Mouse (Mus musculus) limb, embryonic 11.5 days (tissue): ENCODE results near the gene Golga4. TPM values are rescaled to one million over a fixed set of nuclear protein-coding genes. Genes with fewer than 3 reads are reported as not detected.

Experiments used
- ATAC-seq: fragments of 200-750 bp; cut with Nextera tagmentation; 2 replicates; pipeline ENCODE4 v1.8.0; 2017; ENCODE audit warnings: low read depth; ENCODE audit not compliant: insufficient number of reproducible peaks, low FRiP score, low TSS enrichment
- DNase-seq: peaks from one replicate; pipeline ENCODE4 v3.0.0-alpha.2; 2015; ENCODE audit warnings: low spot score
- H3K27ac ChIP-seq: fragments of 300-500 bp; sonication (generic); replicated peaks from 2 replicates; pipeline ENCODE4 v1.5.1; 2014; ENCODE audit warnings: low read depth, mild to moderate bottlenecking, low read length
- H3K27me3 ChIP-seq: fragments of 300-500 bp; sonication (generic); 2 replicates; pipeline ENCODE4 v1.6.1; 2014; ENCODE audit warnings: mild to moderate bottlenecking, low read length, mixed read lengths; ENCODE audit not compliant: control insufficient read depth, insufficient read depth
- H3K36me3 ChIP-seq: fragments of 300-500 bp; sonication (generic); 2 replicates; pipeline ENCODE4 v1.6.1; 2014; ENCODE audit warnings: mild to moderate bottlenecking, low read length, moderate library complexity, mixed read lengths; ENCODE audit not compliant: control insufficient read depth, insufficient read depth
- H3K4me1 ChIP-seq: fragments of 300-500 bp; sonication (generic); 2 replicates; pipeline ENCODE4 v1.6.1; 2014; ENCODE audit warnings: low read length, mixed read lengths; ENCODE audit not compliant: control insufficient read depth, insufficient read depth
- H3K4me2 ChIP-seq: fragments of 300-500 bp; sonication (generic); 2 replicates; pipeline ENCODE4 v1.6.1; 2014; ENCODE audit warnings: low read depth, mild to moderate bottlenecking, moderate library complexity; ENCODE audit not compliant: severe bottlenecking
- H3K4me3 ChIP-seq: fragments of 300-500 bp; sonication (generic); 2 replicates; pipeline ENCODE4 v1.5.1; 2014; ENCODE audit warnings: low read depth, low read length
- H3K9ac ChIP-seq: fragments of 300-500 bp; sonication (generic); 2 replicates; pipeline ENCODE4 v1.6.1; 2014; ENCODE audit warnings: mild to moderate bottlenecking, low read length
- H3K9me3 ChIP-seq: fragments of 300-500 bp; sonication (generic); 2 replicates; pipeline ENCODE4 v1.6.1; 2016; ENCODE audit warnings: low read length; ENCODE audit not compliant: control insufficient read depth
- WGBS: fragments of 180-500 bp; shearing (Covaris S2); extraction: QIAGEN DNeasy Blood & Tissue Kit; methylation state at CpG from one replicate; pipeline ENCODE4 v1.1.7; 2014; 5-methylcytosine and 5-hydroxymethylcytosine counted together
- polyA plus RNA-seq: library from polyadenylated mRNA; unstranded; fragments of >200 nt; fragmentation: Nextera tagmentation; extraction: Ambion mirVana; gene quantifications from 2 replicates; pipeline ENCODE4 v1.2.1, GENCODE M21; 2014

Gene Golga4
- polyA plus RNA-seq, 1 experiment from 2014 or later, result 49.5 TPM

DNA sequence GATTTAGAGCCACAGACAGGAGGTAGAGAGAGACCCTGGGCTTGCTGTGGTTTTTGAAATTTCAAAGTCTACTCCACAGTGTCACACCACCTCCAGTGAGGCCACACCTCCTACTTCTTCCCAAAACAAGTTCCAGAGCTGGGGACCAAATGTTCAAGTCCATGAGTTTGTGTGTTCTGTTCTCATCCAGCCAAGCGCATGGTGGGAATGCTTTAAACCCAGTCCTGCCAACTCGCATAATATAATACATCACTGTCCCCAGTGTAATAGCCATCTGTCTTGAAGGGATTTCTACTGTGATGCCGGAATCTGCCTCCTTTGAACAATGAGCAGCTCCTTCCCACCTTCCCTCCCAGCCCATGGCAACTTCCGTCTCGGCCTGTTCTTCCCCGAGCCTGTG lies 63.3 kb downstream of the Golga4 start:
- H3K4me3 ChIP-seq, result no peak overlapping the region
- WGBS, result 94% methylated on average over 6 of the region's 6 CpGs
- H3K27ac ChIP-seq, result no peak overlapping the region
- DNase-seq, result no peak
- H3K36me3 ChIP-seq, result peaks cover 4% of the 10 kb centered on the region; the same call in 1 of the 2 replicates
- H3K4me2 ChIP-seq, result no peak overlapping the region
- H3K27me3 ChIP-seq, result no peaks in the 10 kb centered on the region
- H3K4me1 ChIP-seq, result no peaks in the 10 kb centered on the region
- no peak overlapping the region for H3K9ac ChIP-seq
- no peaks in the 10 kb centered on the region for H3K9me3 ChIP-seq
- ATAC-seq, result no peak

GRCm38 (mm10) chr9:118570865-118571264 lies 64.8 kb downstream of the Golga4 start:
- Histone ChIP-seq H3K9me3 (no peaks in the 10 kb centered on the region), H3K4me1 (no peaks in the 10 kb centered on the region), H3K27ac (no peak overlapping the region), H3K4me2 (no peak overlapping the region), H3K4me3 (no peak overlapping the region), H3K9ac (no peak overlapping the region), H3K36me3 (peaks cover 6% of the 10 kb centered on the region), H3K27me3 (no peaks in the 10 kb centered on the region)
- 74% methylated on average over 4 of the region's 4 CpGs for WGBS
- no peak for DNase-seq
- ATAC-seq, result no peak

DNA sequence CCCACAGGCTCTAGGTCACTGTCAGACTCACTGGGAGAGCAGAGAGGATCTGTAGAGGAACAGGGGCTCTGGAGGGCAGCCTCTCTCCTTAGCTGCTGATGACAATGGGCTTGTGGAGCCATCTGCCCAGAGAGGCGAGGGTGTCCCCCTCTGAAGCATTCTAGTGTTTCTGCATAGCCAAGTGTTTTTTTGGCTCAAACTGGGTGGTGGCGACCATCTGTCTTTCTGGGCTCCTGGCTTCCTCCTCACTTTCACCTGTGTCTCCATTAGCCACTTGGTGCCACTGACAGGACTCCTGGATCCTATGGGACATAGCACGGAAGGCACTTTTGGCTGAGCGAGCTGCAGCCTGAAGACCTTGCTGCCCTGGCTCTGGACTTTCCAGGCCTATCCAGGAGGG lies 65.6 kb downstream of the Golga4 start:
- Histone ChIP-seq H3K9me3 (no peaks in the 10 kb centered on the region), H3K4me2 (no peak overlapping the region), H3K36me3 (peaks cover 6% of the 10 kb centered on the region), H3K4me3 (no peak overlapping the region), H3K27ac (no peak overlapping the region), H3K9ac (no peak overlapping the region), H3K4me1 (no peaks in the 10 kb centered on the region), H3K27me3 (no peaks in the 10 kb centered on the region)
- 88% methylated on average over 4 of the region's 4 CpGs for WGBS
- no peak for DNase-seq
- ATAC-seq, result no peak

GRCm38 (mm10) chr9:118574911-118575310 lies 68.8 kb downstream of the Golga4 start:
- DNase-seq (no peak), ATAC-seq (no peak)
- H3K27me3 ChIP-seq, result no peaks in the 10 kb centered on the region
- no peak overlapping the region for H3K4me2 ChIP-seq
- H3K9me3 ChIP-seq, result no peaks in the 10 kb centered on the region
- no peak overlapping the region for H3K9ac ChIP-seq
- 94% methylated on average over 5 of the region's 5 CpGs for WGBS
- H3K4me1 ChIP-seq, result no peaks in the 10 kb centered on the region
- H3K27ac ChIP-seq, result no peak overlapping the region
- peaks cover 6% of the 10 kb centered on the region for H3K36me3 ChIP-seq
- H3K4me3 ChIP-seq, result no peak overlapping the region

- DNase-seq, result no peak
- WGBS, result 77% methylated on average over 6 of the region's 6 CpGs
These were observed 74.3 kb downstream of the Golga4 start for GRCm38 (mm10) chr9:118580371-118580770.

GRCm38 (mm10) chr9:118582757-118583156 lies 76.7 kb downstream of the Golga4 start:
- Histone ChIP-seq H3K4me3 (no peak overlapping the region), H3K27me3 (no peaks in the 10 kb centered on the region), H3K9ac (no peak overlapping the region), H3K4me1 (no peaks in the 10 kb centered on the region), H3K36me3 (peaks cover 3% of the 10 kb centered on the region; the same call in 1 of the 2 replicates), H3K9me3 (no peaks in the 10 kb centered on the region), H3K27ac (no peak overlapping the region), H3K4me2 (no peak overlapping the region)
- DNase-seq (no peak), ATAC-seq (no peak)
- WGBS, result 83% methylated on average over 6 of the region's 6 CpGs

More at GRCm38 (mm10) chr9:118580371-118580770, 74.3 kb downstream of the Golga4 start:
- Histone ChIP-seq H3K9me3 (no peaks in the 10 kb centered on the region), H3K27me3 (no peaks in the 10 kb centered on the region), H3K4me1 (no peaks in the 10 kb centered on the region), H3K36me3 (peaks cover 3% of the 10 kb centered on the region; the same call in 1 of the 2 replicates), H3K4me3 (no peak overlapping the region), H3K9ac (no peak overlapping the region), H3K27ac (no peak overlapping the region), H3K4me2 (no peak overlapping the region)
- no peak for ATAC-seq

DNA sequence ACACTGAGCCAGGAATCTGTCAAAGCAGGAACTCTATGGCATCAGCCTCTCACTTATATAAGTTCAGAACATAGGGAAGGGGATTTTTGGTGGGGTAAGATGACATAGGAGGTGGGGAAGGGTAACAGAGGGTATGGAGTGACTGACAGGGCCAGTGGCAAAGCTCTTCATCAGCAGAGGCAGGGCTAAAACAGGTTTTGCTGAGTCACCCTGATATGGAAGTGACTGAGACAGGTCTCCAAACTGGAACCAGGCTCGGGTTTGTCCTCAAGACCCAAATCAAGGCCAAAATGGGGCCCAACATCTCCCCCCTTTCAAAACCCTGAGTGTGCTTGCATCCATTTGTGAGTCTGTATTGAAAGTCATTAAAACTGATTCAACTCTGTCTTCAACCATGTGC lies 78.8 kb downstream of the Golga4 start:
- Histone ChIP-seq H3K4me2 (no peak overlapping the region), H3K27me3 (no peaks in the 10 kb centered on the region), H3K9ac (no peak overlapping the region), H3K27ac (no peak overlapping the region), H3K36me3 (peaks cover 3% of the 10 kb centered on the region; the same call in 1 of the 2 replicates), H3K9me3 (no peaks in the 10 kb centered on the region), H3K4me1 (peaks cover 1% of the 10 kb centered on the region), H3K4me3 (no peak overlapping the region)
- DNase-seq, result no peak
- 85% methylated on average over 1 of the region's 1 CpGs for WGBS
- no peak for ATAC-seq

GRCm38 (mm10) chr9:118585998-118586397 lies 79.9 kb downstream of the Golga4 start:
- ATAC-seq (no peak), DNase-seq (no peak)
- H3K27me3 ChIP-seq, result no peaks in the 10 kb centered on the region
- no peak overlapping the region for H3K27ac ChIP-seq
- H3K36me3 ChIP-seq, result peaks cover 3% of the 10 kb centered on the region; the same call in 1 of the 2 replicates
- H3K4me3 ChIP-seq, result no peak overlapping the region
- H3K4me2 ChIP-seq, result no peak overlapping the region
- 81% methylated on average over 6 of the region's 6 CpGs for WGBS
- H3K9ac ChIP-seq, result no peak overlapping the region
- peaks cover 11% of the 10 kb centered on the region for H3K4me1 ChIP-seq
- H3K9me3 ChIP-seq, result no peaks in the 10 kb centered on the region

- Histone ChIP-seq H3K36me3 (peaks cover 3% of the 10 kb centered on the region; the same call in 1 of the 2 replicates), H3K4me1 (peaks cover 11% of the 10 kb centered on the region), H3K27ac (no peak overlapping the region), H3K27me3 (no peaks in the 10 kb centered on the region), H3K9ac (no peak overlapping the region), H3K9me3 (no peaks in the 10 kb centered on the region), H3K4me2 (no peak overlapping the region), H3K4me3 (no peak overlapping the region)
- DNase-seq (no peak), ATAC-seq (no peak)
- 54% methylated on average over 4 of the region's 4 CpGs for WGBS
These were observed 81.0 kb downstream of the Golga4 start for GRCm38 (mm10) chr9:118587115-118587514.
